Comparison of ENCODE assay signal across 9 mouse cellular contexts in genomic region chr9:73103159-73103879, GRCm38 (mm10). TPM values are rescaled to one million over a fixed set of nuclear protein-coding genes. Genes with fewer than 3 reads are reported as not detected.
DNase-seq lines count a peak whose midpoint lies in the region; ATAC-seq and TF ChIP-seq lines count a peak whose summit lies in the region.
"Had no signal": no experiment of that assay in that cellular context is flagged by ENCODE, and none has a peak within 500 bp of the region (broad histone marks: within the 10 kb centered on the region; RNA-seq: fewer than 3 reads in every experiment).

No protein-coding gene starts in this region.

- peak overlapping the region; percentile 74 for H3K9ac ChIP-seq in intestine, embryonic 16.5 days (ENCODE audit: low read depth, low read length)
- no peak overlapping the region for H3K9ac ChIP-seq in liver, embryonic 14.5 days (replicated peaks)
- peak overlapping the region; percentile 49 for H3K9ac ChIP-seq in neural tube, embryonic 14.5 days (replicated peaks; ENCODE audit: low read depth, low read length)

- H3K4me3 ChIP-seq in left cerebral cortex, adult 2 months: peak overlapping the region; percentile 48
- peak overlapping the region; percentile 52 for H3K4me3 ChIP-seq in intestine, embryonic 16.5 days (ENCODE audit: low read length)
- peak overlapping the region; percentile 8 to 36; a peak in 3 of 4 replicates for H3K4me3 ChIP-seq in liver, embryonic 14.5 days (ENCODE audit: insufficient read depth in 1 of 2, low read depth in 2 of 2, low read length in 2 of 2)
- peak overlapping the region; percentile 36 for H3K4me3 ChIP-seq in neural tube, embryonic 14.5 days (ENCODE audit: low read depth, low read length)

- no peak for TF ChIP-seq CTCF in left cerebral cortex, adult 2 months (IDR thresholded peaks at IDR 0.05)
- no peak for TF ChIP-seq CTCF in liver, embryonic 14.5 days (IDR thresholded peaks at IDR 0.05; ENCODE audit: low read depth)

- H3K4me2 ChIP-seq in intestine, embryonic 16.5 days (ENCODE audit: low read depth, low read length): peak overlapping the region; percentile 97
- H3K4me2 ChIP-seq in liver, embryonic 14.5 days (ENCODE audit: low read depth): peak overlapping the region; percentile 63
- peak overlapping the region; percentile 70 for H3K4me2 ChIP-seq in neural tube, embryonic 14.5 days (ENCODE audit: low read depth, low read length)

- no peaks in the 10 kb centered on the region for H3K9me3 ChIP-seq in intestine, embryonic 16.5 days (ENCODE audit: control insufficient read depth, low read length)
- H3K9me3 ChIP-seq in liver, embryonic 14.5 days (ENCODE audit: control insufficient read depth, low read length): no peaks in the 10 kb centered on the region
- no peaks in the 10 kb centered on the region for H3K9me3 ChIP-seq in neural tube, embryonic 14.5 days (ENCODE audit: control insufficient read depth, low read length)

- H3K36me3 ChIP-seq in intestine, embryonic 16.5 days (ENCODE audit: control insufficient read depth, insufficient read depth, low read length): no peaks in the 10 kb centered on the region
- no peaks in the 10 kb centered on the region for H3K36me3 ChIP-seq in liver, embryonic 14.5 days (replicated peaks; ENCODE audit: control insufficient read depth, insufficient read depth, low read depth)
- no peaks in the 10 kb centered on the region for H3K36me3 ChIP-seq in neural tube, embryonic 14.5 days (ENCODE audit: control insufficient read depth, insufficient read depth, low read length)

- H3K27me3 ChIP-seq in intestine, embryonic 16.5 days (replicated peaks; ENCODE audit: control insufficient read depth, insufficient read depth, low read length): peaks cover 2% of the 10 kb centered on the region; the same call in 1 of the 2 replicates
- H3K27me3 ChIP-seq in liver, embryonic 14.5 days (ENCODE audit: control insufficient read depth, insufficient read depth, low read length): peaks cover 16% of the 10 kb centered on the region
- peaks cover 11% of the 10 kb centered on the region; the same call in 1 of the 2 replicates for H3K27me3 ChIP-seq in neural tube, embryonic 14.5 days (ENCODE audit: control insufficient read depth, insufficient read depth, low read length)

- 4% methylated on average over 60 of the region's 60 CpGs for WGBS in intestine, embryonic 16.5 days
- 5% methylated on average over 60 of the region's 60 CpGs for WGBS in liver, embryonic 14.5 days (ENCODE audit: insufficient replicate concordance)
- 6% methylated on average over 60 of the region's 60 CpGs for WGBS in neural tube, embryonic 14.5 days

- DNase-seq in left cerebral cortex, adult 2 months (ENCODE audit: extremely low spot score in 1 of 2, low spot score in 2 of 2): peak in 1 of 2 experiments; percentile 22
- no peak for DNase-seq in left cerebral cortex, adult 8-10 months (ENCODE audit: low spot score in 2 of 2)
- no peak for DNase-seq in liver, embryonic 14.5 days (ENCODE audit: low read depth in 3 of 3, low spot score in 3 of 3)

- peaks cover 6% of the 10 kb centered on the region; the same call in 1 of the 2 replicates for H3K4me1 ChIP-seq in intestine, embryonic 16.5 days (ENCODE audit: control insufficient read depth, insufficient read depth, low read length)
- H3K4me1 ChIP-seq in liver, embryonic 14.5 days (replicated peaks; ENCODE audit: control insufficient read depth in 2 of 2, insufficient read depth in 2 of 2, low read length in 1 of 2): no peaks in the 10 kb centered on the region
- H3K4me1 ChIP-seq in neural tube, embryonic 14.5 days (ENCODE audit: control insufficient read depth, insufficient read depth, low read length): no peaks in the 10 kb centered on the region

- no peak overlapping the region for H3K27ac ChIP-seq in left cerebral cortex, adult 2 months
- H3K27ac ChIP-seq in intestine, embryonic 16.5 days (ENCODE audit: low read length): no peak overlapping the region
- H3K27ac ChIP-seq in liver, embryonic 14.5 days: no peak overlapping the region
- no peak overlapping the region for H3K27ac ChIP-seq in neural tube, embryonic 14.5 days (ENCODE audit: low read depth, low read length)

- intact Hi-C loops in left cerebral cortex, adult 2 months (cut with DNase I): no loop called here

- ATAC-seq in common myeloid progenitor, adult 5-6 weeks (replicated peaks; ENCODE audit: low read depth, poor library complexity, severe bottlenecking): peak; percentile 27; the same call in 1 of the 2 replicates
- ATAC-seq in granulocyte monocyte progenitor cell, adult 5-6 weeks (replicated peaks; ENCODE audit: poor library complexity, severe bottlenecking): peak; percentile 59
- ATAC-seq in intestine, embryonic 16.5 days: peak; percentile 68
- ATAC-seq in liver, embryonic 14.5 days (ENCODE audit: insufficient read depth): no peak
- peak; percentile 60 for ATAC-seq in neural tube, embryonic 14.5 days (ENCODE audit: low read depth)
- ATAC-seq in erythroid progenitor cell, adult 5-6 weeks (replicated peaks; ENCODE audit: low FRiP score, poor library complexity, severe bottlenecking): no peak

- TF ChIP-seq EP300 in liver, embryonic 14.5 days (IDR thresholded peaks at IDR 0.05; ENCODE audit: low read depth): no peak

RNA-seq across cellular contexts. Expression of gene Gm20509, which starts 1.0 kb away (rescaled TPM):
- total RNA-seq in left cerebral cortex, adult 2 months (2021): not detected
- total RNA-seq in left cerebral cortex, adult 8-10 months (2022): under 1 TPM in 2 of 4 experiments, not detected in 2; 0.46 to 1.00 TPM
- total RNA-seq in common myeloid progenitor, adult 5-6 weeks (2017): not detected in 2 replicates
- total RNA-seq in granulocyte monocyte progenitor cell, adult 5-6 weeks (2014; fragmentation: Nextera tagmentation): not detected in 2 replicates
- total RNA-seq in granulocyte monocyte progenitor cell, adult 5-6 weeks (2017): not detected in 2 replicates
- not detected in 2 replicates for polyA plus RNA-seq in intestine, embryonic 16.5 days (2015; fragmentation: Nextera tagmentation; extraction: Ambion mirVana)
- not detected in 2 replicates for polyA plus RNA-seq in liver, embryonic 14.5 days (2012; rRNA removed)
- not detected in 2 replicates for polyA plus RNA-seq in liver, embryonic 14.5 days (2014; fragmentation: Nextera tagmentation; extraction: Ambion mirVana)
- polyA plus RNA-seq in neural tube, embryonic 14.5 days (2014; fragmentation: Nextera tagmentation; extraction: Ambion mirVana): not detected in 2 replicates
- not detected in 2 replicates for total RNA-seq in erythroid progenitor cell, adult 5-6 weeks (2015; ENCODE audit: low replicate concordance)
- not detected in 2 replicates for total RNA-seq in erythroid progenitor cell, adult 5-6 weeks (2017; ENCODE audit: low replicate concordance)
- polyA plus RNA-seq: cortical plate, adult 2 months had no signal

RNA-seq across cellular contexts. Expression of gene Khdc3, which starts 1.7 kb away (rescaled TPM):
- total RNA-seq in left cerebral cortex, adult 2 months (2021): 1 to 10 TPM; 2.4 to 2.8 TPM
- total RNA-seq in left cerebral cortex, adult 8-10 months (2022): 1 to 10 TPM; 1.1 to 2.3 (median 1.5) TPM
- total RNA-seq in common myeloid progenitor, adult 5-6 weeks (2017): not detected in 2 replicates
- total RNA-seq in granulocyte monocyte progenitor cell, adult 5-6 weeks (2014; fragmentation: Nextera tagmentation): 1.6 and 7.0 TPM in 2 replicates
- 1.8 TPM in 1 of 2 replicates, not detected in the other for total RNA-seq in granulocyte monocyte progenitor cell, adult 5-6 weeks (2017)
- polyA plus RNA-seq in intestine, embryonic 16.5 days (2015; fragmentation: Nextera tagmentation; extraction: Ambion mirVana): not detected in 2 replicates
- polyA plus RNA-seq in liver, embryonic 14.5 days (2012; rRNA removed): 0.05 and 0.08 TPM in 2 replicates
- polyA plus RNA-seq in liver, embryonic 14.5 days (2014; fragmentation: Nextera tagmentation; extraction: Ambion mirVana): not detected in 2 replicates
- 0.32 TPM in 1 of 2 replicates, not detected in the other for polyA plus RNA-seq in neural tube, embryonic 14.5 days (2014; fragmentation: Nextera tagmentation; extraction: Ambion mirVana)
- total RNA-seq in erythroid progenitor cell, adult 5-6 weeks (2015; ENCODE audit: low replicate concordance): not detected in 2 replicates
- total RNA-seq in erythroid progenitor cell, adult 5-6 weeks (2017; ENCODE audit: low replicate concordance): not detected in 2 replicates

RNA-seq across cellular contexts. Expression of gene Rsl24d1, which starts 9.9 kb away (rescaled TPM):
- 10 to 100 TPM; 53.9 to 54.2 TPM for total RNA-seq in left cerebral cortex, adult 2 months (2021)
- 10 to 100 TPM; 51.3 to 62.2 (median 53.3) TPM for total RNA-seq in left cerebral cortex, adult 8-10 months (2022)
- 217 and 257 TPM in 2 replicates for total RNA-seq in common myeloid progenitor, adult 5-6 weeks (2017)
- total RNA-seq in granulocyte monocyte progenitor cell, adult 5-6 weeks (2014; fragmentation: Nextera tagmentation): 87.9 and 106 TPM in 2 replicates
- total RNA-seq in granulocyte monocyte progenitor cell, adult 5-6 weeks (2017): 172 and 197 TPM in 2 replicates
- polyA plus RNA-seq in intestine, embryonic 16.5 days (2015; fragmentation: Nextera tagmentation; extraction: Ambion mirVana): 76.3 and 82.8 TPM in 2 replicates
- polyA plus RNA-seq in liver, embryonic 14.5 days (2012; rRNA removed): 22.3 and 29.7 TPM in 2 replicates
- polyA plus RNA-seq in liver, embryonic 14.5 days (2014; fragmentation: Nextera tagmentation; extraction: Ambion mirVana): 49.5 and 54.9 TPM in 2 replicates
- 103 and 107 TPM in 2 replicates for polyA plus RNA-seq in neural tube, embryonic 14.5 days (2014; fragmentation: Nextera tagmentation; extraction: Ambion mirVana)
- 17.3 and 22.6 TPM in 2 replicates for total RNA-seq in erythroid progenitor cell, adult 5-6 weeks (2015; ENCODE audit: low replicate concordance)
- 24.1 and 42.3 TPM in 2 replicates for total RNA-seq in erythroid progenitor cell, adult 5-6 weeks (2017; ENCODE audit: low replicate concordance)

RNA-seq across cellular contexts. Expression of gene Rab27a, which starts 58.7 kb away (rescaled TPM):
- total RNA-seq in left cerebral cortex, adult 2 months (2021): 1 to 10 TPM; 7.5 to 8.9 TPM
- 10 to 100 TPM in 1 of 4 experiments, 1 to 10 TPM in 3; 5.9 to 10.8 (median 8.5) TPM for total RNA-seq in left cerebral cortex, adult 8-10 months (2022)
- total RNA-seq in common myeloid progenitor, adult 5-6 weeks (2017): 55.6 and 67.6 TPM in 2 replicates
- 92.8 and 93.0 TPM in 2 replicates for total RNA-seq in granulocyte monocyte progenitor cell, adult 5-6 weeks (2014; fragmentation: Nextera tagmentation)
- 171 and 187 TPM in 2 replicates for total RNA-seq in granulocyte monocyte progenitor cell, adult 5-6 weeks (2017)
- 9.0 TPM in 2 replicates for polyA plus RNA-seq in intestine, embryonic 16.5 days (2015; fragmentation: Nextera tagmentation; extraction: Ambion mirVana)
- 1.8 and 2.8 TPM in 2 replicates for polyA plus RNA-seq in liver, embryonic 14.5 days (2012; rRNA removed)
- 1.6 and 1.7 TPM in 2 replicates for polyA plus RNA-seq in liver, embryonic 14.5 days (2014; fragmentation: Nextera tagmentation; extraction: Ambion mirVana)
- polyA plus RNA-seq in neural tube, embryonic 14.5 days (2014; fragmentation: Nextera tagmentation; extraction: Ambion mirVana): 0.88 and 1.0 TPM in 2 replicates
- total RNA-seq in erythroid progenitor cell, adult 5-6 weeks (2015; ENCODE audit: low replicate concordance): 10.5 and 12.3 TPM in 2 replicates
- total RNA-seq in erythroid progenitor cell, adult 5-6 weeks (2017; ENCODE audit: low replicate concordance): 12.2 and 13.2 TPM in 2 replicates

Comparison
In these comparisons a context has a peak if more than half of its experiments do, and no peak if none do; other contexts are left out.
1. ATAC-seq: peak in common myeloid progenitor, adult 5-6 weeks (single experiment), granulocyte monocyte progenitor cell, adult 5-6 weeks (single experiment), intestine, embryonic 16.5 days (single experiment) and neural tube, embryonic 14.5 days (single experiment); none in liver, embryonic 14.5 days (single experiment) and erythroid progenitor cell, adult 5-6 weeks (single experiment).
2. Peak in every context shown above with its lines, with median percentiles within 50 percentile points of each other: H3K4me3 ChIP-seq and H3K4me2 ChIP-seq.